Mouse (Mus musculus): ENCODE measurements around the gene Sacm1l.

The Sacm1l gene

DNA sequence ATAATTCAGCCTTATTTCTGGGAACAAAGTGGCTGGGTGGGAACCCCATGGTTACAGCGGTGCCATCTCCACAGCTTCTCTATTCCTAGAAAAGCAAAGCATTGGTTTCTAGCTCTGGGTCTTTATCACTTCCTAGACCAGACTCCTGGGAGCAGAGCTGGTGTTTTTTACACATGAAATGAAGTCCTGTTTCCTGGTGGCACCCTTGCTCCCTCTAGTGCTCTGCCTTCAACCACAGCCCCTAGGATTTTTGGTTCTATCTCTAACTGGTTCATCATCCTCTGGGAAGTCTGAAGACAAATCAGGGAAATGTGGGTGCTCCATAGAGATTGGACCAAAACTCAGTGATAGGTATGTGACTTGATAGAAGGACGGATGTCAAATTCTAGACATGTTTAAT, 22.2 kb upstream of the Sacm1l start:
- intact Hi-C loops (cut with DNase I) = loop anchor here (10.0 kb wide), 1 partner anchor 253 kb away; no protein-coding TSS in a partner anchor

DNA sequence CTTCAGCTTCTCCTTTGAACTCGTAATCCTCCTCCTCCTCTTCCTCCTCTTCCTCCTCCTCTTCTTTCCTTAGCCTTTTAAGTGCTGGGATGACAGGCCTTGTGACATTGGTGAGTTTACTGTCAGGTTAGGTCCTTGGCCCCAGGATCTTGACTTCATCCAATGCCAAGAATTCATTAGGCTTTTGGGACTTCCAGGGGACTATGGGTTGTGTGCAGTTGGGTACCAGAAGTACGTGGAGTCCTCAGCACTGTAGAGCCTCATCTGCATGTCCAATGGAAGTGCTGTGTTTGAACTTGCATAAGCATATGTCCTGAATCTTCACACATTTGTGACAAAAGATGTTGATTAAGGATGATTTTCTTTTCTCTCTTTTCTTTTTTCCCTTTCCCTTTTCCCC, 20.6 kb upstream of the Sacm1l start:
- intact Hi-C loops (cut with DNase I) = loop anchor here (10.0 kb wide), 1 partner anchor 254 kb away; no protein-coding TSS in a partner anchor

DNA sequence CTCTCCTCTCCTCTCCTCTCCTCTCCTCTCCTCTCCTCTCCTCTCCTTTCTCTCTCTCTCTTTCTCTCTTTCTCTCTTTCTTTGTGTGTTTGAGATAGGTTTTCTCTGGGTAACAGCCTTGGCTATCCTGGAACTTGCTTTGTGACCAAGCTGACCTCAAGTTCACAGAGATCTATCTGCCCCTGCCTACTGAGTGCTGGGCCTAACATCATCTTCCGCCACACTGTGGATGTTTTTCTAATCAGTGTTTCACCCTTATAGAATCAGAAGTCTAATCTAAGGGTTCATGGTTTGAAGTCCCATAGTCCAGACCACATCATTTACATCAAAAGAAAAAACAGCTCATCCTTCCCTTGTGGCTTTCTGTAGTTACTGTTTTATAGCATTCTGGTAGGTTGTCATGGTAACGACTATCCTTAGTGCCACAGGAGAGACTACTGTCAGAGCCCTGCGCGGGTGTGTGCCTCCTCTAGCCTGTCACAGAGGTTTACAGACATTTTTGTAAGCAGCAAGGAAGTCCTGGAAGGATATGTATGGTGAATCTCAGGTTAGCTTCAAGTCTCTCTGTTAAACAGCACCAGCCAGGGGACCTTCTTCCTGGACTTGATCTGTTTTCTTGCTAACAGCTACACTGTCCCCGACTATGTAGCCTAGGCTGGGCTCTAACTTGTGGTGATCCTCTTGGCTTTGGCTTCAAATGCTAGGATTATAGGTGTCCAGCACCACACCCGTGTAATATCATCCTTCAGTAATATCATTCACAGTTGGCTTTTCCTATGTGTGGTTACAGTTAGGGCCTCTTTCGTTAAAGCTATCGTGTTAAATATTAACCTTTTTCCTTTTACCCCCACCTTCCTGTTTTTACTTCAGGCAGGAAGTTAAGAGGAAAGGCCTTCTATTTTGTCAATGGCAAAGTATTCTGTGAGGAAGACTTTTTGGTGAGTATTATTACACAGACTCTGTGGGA, 19.6 kb upstream of the Sacm1l start:
- intact Hi-C loops (cut with DNase I) = loop anchor here (10.0 kb wide), 1 partner anchor 255 kb away; no protein-coding TSS in a partner anchor

DNA sequence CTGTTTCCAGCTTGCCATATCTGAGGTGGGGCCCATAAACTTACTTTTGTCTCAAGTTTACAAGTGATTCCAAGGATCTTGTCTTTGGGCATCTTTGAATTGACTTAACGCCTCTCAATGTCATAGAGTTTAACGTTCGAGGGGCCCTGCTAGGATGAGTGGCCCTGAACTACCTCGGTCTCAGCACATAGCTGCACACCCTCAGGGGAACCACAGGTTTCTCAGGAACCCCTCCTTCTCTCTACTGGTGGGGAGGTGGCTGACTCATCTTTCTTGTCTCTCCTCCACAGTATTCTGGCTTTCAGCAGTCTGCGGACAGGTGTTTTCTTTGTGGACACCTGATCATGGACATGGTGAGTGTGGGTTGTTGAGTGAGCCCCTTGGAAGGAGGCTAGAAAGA, 18.6 kb upstream of the Sacm1l start:
- intact Hi-C loops (cut with DNase I) = no loop called here

DNA sequence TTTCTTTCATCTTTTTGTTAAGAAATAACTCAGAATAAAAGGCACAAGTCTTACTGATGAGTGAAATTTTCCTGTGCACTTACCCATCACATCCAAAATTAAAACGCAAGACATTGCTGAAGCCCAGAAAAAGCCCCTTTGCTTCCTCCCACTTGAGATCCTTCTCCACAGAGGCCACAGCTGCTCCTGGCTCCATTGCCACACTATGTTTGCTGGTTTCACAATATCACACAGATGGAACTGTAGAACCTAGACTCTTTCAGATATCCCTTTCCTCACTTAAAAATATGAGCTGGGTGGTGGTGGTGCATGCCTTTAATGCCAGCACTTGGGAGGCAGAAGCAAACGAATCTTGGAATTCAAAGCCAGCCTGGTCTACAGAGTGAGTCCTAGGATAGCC, 17.1 kb upstream of the Sacm1l start:
- intact Hi-C loops (cut with DNase I) = no loop called here

DNA sequence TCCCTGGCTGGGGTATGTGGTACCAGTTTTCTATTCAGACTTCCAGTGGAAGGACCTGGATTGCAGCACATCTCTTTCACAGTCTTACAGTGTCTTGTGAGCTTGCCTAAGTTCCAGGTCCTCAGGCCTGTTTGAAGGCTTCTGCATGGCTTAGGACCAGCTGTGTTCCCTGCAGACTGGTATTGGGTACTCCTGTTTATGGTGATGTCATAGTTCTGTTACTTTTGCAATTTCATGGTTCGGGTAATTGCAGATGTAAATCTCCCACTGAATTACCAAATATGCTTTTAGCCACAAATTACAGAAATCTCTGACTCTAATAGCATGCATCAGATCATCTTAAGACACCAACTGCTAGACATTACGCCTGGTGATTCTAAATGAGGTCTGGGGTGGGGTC, 14.5 kb upstream of the Sacm1l start:
- intact Hi-C loops (cut with DNase I) = no loop called here

DNA sequence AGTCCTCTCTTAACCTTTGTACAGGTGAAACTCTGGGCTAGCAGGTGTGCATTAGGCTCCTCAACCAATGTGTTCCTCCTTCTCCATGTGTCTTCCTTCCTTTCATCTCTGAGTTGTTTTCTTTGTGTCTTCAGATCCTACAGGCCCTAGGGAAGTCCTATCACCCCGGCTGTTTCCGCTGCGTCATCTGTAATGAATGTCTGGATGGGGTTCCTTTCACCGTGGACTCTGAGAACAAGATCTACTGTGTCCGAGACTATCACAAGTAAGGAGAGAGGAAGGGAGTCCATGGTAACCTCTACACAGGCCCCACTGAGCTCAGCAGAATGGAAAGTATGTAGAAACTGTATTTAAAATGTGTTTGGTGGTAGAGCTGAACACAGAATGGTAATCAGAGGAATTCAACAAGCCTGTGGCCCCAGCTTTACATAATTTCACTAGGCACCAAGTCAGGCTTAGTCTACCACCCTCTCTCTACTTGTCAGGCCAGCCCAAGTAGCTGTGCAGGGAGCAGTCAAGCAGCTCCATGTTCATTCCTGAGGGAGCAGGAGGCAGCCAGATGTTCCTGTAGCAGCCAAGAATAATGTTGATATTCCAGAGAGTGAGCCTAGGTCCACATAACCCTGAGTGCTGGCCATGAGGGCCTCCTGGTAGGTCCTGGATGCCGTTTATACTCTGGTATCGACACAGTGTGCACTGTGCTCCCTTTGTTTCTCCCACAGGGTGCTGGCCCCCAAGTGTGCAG, 12.7 kb upstream of the Sacm1l start:
- intact Hi-C loops (cut with DNase I) = no loop called here

DNA sequence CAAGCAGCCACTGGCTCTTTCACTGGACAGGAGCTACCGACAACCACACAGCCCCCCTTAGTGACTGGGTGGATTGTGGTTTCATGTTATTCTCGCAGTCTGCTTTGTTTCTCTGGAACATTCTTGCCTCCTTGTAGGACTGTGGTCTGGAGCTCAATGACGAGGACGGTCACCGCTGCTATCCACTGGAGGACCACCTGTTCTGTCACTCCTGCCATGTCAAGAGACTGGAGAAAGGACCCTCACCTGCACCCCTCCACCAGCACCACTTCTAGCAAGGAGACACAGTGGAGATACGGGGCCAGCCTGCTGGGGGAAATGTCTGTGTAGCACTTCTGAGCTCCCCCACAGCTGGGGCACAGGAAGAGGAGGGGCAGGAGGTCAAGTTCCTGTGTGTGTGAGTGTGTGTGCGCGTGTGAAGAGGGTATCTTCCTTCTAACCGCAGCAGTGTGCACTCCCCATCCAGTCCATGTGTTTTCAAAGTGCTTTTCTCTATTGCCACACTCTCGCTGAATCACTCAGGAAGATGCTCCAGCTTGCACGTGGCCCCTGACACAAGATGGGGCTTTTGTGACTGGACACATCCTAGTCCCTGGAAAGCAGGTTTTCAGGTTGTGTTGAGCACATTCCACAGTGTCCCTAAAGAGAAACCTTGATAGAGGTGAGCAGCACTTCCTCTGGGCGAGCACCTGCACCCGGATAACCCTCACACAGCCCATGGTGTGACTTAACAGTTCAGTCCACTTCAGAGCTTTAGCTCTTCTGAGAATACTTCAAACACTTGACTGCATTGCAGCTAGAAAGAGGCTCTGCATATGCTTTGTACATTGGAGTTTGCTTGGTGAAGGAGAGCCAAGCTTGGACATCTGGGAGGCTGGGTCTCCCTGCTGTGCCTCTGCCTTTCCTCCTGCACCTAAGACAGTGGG, 10.3 kb upstream of the Sacm1l start:
- intact Hi-C loops (cut with DNase I) = no loop called here

DNA sequence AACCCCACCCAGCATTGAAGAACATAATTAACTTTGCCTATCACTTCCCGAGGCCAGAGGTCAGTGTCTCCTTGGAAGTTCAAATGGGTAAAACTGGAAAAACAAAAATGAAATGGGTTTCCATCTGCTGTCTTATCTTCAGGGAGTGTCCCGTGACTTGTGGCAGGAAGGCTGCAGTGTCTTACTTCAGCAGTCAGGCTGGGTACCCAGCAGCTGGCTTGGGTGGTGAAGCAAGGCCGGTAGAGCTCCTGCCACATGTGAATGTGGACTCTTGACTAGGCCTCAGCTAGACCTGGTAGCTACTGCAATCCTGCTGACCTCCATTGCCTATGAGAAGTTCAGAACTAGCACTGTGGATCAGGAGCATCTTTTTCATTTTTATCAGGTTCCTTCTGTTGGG, 8.8 kb upstream of the Sacm1l start:
- intact Hi-C loops (cut with DNase I) = no loop called here

DNA sequence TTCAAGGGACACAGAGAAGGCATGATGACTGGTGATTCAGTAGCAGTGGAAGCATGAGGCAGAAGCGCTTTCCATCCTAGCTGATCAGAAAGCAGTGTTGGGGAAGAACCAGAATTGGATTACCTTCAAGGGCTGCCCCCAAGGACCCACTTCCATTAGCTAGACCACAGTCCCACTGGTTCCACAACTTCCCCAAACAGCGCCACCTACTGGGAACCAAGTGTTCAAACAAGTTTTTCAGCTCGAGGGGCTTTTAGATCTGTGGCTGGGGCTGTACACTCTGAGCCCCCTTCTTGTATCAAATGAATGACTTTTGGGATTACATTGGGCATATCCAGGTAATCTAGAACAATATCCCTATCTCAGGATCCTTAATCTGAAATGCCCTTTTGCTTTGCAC, 5.9 kb upstream of the Sacm1l start:
- intact Hi-C loops (cut with DNase I) = loop anchor here (2.0 kb wide), 1 partner anchor 75 kb away; no protein-coding TSS in a partner anchor

DNA sequence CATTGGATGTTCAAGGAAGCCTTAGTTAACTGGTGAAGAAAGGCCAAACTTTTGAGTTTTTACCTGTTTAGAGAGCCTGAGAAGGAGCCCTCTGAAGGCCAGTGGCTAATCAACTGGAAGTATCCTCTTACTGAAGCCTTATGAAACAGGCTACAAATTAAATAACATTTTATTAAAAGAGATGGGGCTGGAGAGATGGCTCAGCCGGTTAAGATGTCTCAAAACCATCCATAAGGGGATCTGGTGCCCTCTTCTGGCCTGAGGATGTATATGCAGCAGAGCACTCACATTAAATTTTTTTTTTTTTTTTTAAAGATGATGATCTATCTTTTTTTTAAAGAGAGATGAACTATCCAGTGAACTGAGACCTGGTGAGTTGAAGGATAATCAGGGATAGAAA, 4.5 kb upstream of the Sacm1l start:
- intact Hi-C loops (cut with DNase I) = loop anchor here (2.0 kb wide), 1 partner anchor 76 kb away; no protein-coding TSS in a partner anchor

DNA sequence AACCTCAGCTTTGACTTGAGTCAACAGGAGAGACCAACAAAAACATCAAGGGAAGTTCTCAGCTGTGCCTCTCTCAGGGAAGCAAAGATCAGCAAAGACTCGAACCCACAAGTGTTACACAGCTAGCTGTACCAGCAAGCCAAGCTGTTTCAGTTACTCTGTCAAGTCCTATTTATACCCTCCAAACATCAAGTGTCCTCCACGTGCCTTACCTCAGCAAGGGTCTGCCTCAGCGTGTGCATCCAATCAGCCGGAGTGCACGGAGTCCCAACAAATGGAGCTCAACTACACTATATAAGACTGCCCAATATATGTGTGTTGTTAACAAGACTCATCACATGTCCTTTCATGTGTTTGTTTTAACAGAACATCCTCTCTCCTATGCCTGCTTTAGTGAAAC, 3.1 kb upstream of the Sacm1l start:
- intact Hi-C loops (cut with DNase I) = no loop called here

DNA sequence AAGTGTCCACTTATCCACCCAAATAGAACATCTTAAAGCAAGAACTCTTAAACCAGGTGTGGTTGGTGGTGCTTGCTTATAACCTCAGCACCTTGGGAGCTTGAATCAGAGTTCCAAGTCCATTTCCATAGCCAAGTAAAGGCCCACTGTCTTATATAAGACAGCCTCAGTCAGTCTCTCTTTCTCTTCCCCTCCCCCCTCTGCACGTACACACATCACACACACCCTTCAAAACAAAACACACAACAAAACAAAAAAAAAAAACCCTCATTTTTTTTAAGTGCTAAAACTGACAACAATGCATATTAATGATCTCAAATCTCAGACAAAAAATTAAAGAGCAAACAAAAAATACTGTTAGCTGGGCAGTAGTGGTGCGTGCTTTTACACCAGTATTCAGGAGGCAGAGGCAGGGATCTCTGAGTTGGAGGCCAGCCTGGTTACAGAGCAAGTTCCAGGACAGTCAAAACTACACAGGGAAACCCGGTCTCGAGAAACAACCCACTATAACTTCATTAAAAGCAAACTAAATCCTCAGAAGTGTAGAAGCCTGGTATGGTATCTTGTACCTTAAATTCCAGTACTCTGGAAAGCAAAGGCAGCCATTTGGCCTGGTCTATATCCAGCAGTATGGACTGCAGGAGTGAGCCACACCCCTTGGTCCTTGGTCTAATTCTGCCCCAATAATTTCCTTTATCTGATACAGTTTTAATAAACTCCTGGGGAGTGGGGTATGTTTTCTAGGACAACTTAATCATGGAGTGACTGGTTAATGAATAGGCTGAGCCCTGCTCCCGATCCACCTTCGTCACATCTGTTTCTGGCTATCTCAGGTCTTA, 1.3 kb upstream of the Sacm1l start:
- intact Hi-C loops (cut with DNase I) = no loop called here

DNA sequence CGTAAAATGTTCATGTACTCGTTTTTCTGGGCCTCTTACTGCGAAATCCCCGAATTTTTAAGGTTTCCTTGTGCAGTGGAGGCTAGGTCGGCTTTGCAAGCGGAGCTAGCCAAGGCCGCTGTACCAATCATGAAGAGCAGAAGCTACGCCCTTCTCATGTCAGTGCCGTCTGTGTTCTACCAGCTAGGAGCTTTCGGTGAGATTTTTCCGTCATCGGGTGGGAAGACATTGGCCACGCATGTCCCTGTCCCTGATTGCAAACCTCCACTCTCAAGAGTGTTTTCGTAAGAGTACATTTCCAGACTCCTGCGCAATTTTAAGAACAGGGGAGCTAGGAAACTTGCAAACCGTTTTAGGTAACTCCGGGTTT, 648 bp upstream of the Sacm1l start:
- intact Hi-C loops (cut with DNase I) = no loop called here

DNA sequence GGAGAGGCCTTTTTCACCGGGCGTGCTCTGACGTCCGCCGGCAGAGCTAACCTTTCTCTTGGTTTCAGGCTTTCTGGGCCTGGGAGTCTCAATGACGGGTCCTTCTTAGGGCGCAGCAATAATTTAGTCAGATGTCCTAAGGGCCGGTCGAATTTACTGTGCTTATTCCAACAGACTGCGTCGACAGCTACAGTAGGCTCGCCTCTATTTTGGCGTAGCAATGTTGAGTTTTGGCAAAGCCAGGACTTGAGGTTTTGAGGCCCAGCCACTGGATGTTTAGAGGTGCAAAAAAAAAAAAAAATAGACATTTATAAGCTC, 558 bp downstream of the Sacm1l start:
- intact Hi-C loops (cut with DNase I) = no loop called here

DNA sequence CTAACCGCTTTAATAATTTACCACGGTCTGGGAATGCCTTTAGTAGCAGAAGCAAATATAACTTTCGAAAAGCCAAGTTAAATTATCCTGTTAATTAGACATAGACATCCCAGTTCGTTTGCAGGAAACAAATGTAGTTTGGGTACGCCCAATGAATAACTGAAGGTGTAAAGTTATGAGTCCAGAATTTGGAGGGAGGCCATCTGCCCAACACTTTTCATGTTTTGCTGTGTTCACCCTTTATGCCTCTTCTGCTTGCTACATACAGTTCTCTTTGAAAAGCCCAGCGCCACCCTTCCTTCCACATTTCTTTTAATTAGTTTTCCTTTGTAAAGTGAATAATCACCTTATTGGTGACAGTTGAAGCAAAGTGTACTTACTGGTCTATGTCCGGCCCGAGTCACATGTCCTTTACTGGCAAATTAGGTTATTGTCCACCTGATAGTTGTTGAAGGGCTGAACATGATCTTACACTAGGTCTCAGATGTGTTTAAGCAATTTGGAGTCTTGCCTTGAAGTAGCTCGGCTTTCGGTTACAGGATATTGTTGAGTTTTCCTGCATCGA, 1.1 kb downstream of the Sacm1l start:
- intact Hi-C loops (cut with DNase I) = no loop called here

DNA sequence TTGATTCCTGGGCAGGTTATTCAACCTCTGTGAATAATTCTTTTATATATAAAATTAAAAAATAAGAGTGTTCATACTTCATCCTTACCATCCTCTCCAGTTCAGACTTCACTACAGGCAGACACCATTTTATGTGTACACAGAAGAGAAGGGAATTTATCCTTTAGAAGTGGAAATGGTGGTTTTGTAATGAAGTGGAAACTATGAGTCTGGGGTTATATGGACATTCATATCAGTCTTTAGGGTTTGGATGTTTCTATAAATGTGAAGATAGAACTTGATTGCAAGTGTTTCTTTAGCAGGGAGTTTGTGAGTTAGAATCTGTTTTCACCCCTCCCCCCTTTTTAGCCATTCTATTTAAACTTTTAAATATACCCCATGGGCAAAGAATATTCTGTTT, 1.7 kb downstream of the Sacm1l start:
- intact Hi-C loops (cut with DNase I) = no loop called here

DNA sequence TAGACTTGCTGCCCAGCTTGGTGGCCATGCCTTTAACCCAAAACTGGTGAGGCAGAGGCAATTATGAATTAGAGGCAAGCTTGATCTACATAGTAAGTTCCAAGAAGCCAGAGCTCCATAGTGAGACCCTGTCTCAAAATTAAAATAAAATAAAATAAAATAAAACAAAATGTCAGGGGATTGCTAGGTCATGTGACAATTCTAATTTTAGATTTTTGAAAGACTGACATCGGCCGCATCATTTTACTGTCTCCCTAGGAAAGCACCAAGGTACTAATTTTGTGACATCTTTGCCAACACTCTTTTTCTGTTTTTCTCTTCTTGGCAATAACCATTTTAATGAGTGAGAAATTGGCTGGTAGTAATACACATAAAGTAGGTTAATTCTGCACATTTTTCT, 7.1 kb downstream of the Sacm1l start:
- intact Hi-C loops (cut with DNase I) = no loop called here

DNA sequence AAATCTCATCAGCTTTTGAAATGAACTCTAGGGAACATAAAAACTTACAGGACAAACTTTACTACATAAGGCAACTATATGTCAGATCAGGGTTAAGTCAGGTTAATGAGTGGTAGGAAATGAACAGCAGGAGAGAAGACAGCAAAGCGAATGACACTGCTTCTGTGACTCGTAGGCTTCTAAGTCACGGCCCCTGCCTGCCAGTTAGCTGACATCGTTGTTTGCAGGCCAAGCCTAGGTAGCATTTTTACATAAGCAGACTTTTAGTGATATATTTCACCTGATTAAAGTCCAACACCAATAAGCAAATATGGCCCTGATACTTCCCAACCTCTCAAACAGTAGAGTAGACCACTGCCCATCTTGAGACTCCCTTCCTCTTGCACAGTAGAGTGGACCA, 8.6 kb downstream of the Sacm1l start:
- intact Hi-C loops (cut with DNase I) = no loop called here

DNA sequence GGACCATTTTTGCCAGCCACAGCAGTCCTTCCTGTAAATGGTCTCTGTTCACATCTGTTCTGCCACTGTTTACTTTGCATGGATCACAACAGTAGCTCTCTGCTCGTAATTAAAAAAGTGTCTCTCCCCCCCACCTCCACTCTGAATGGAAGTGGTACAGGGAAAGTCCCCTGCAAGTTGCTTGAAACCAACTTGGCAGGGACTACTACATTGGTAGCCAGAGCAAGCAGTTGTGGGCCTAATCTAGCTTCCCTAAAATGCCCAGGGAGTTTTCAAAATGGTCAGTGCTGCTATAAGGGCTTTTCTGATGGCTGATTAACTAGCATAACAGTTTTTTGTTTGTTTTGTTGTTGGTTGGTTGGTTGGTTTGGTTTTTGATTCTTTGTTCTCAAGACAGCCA, 9.5 kb downstream of the Sacm1l start:
- intact Hi-C loops (cut with DNase I) = no loop called here
